Mouse (Mus musculus) stomach, embryonic 14.5 days (tissue): ENCODE data around the gene Tnfrsf1a. TPM values are rescaled to one million over a fixed set of nuclear protein-coding genes. Genes with fewer than 3 reads are reported as not detected.

Experiments used
- ATAC-seq: fragments of 200-750 bp; cut with Nextera tagmentation; 2 replicates; pipeline ENCODE4 v1.8.0; 2017; ENCODE audit warnings: low read depth, moderate TSS enrichment; ENCODE audit not compliant: insufficient number of reproducible peaks, insufficient read depth, low FRiP score
- H3K27ac ChIP-seq: fragments of 300-500 bp; sonication (generic); 2 replicates; pipeline ENCODE4 v1.5.1; 2014; ENCODE audit warnings: mild to moderate bottlenecking, low read length, moderate library complexity, mixed read lengths
- H3K27me3 ChIP-seq: fragments of 300-500 bp; sonication (generic); 2 replicates; pipeline ENCODE4 v1.6.1; 2014; ENCODE audit warnings: low read length, control low read depth, mixed read lengths; ENCODE audit not compliant: control insufficient read depth, insufficient read depth
- H3K36me3 ChIP-seq: fragments of 300-500 bp; sonication (generic); 2 replicates; pipeline ENCODE4 v1.6.1; 2014; ENCODE audit warnings: mild to moderate bottlenecking, control low read depth, low read length, moderate library complexity, mixed read lengths; ENCODE audit not compliant: control insufficient read depth, insufficient read depth
- H3K4me1 ChIP-seq: fragments of 300-500 bp; sonication (generic); 2 replicates; pipeline ENCODE4 v1.6.1; 2014; ENCODE audit warnings: low read length, control low read depth, mixed read lengths; ENCODE audit not compliant: control insufficient read depth, insufficient read depth
- H3K4me2 ChIP-seq: fragments of 300-500 bp; sonication (generic); replicated peaks from 2 replicates; pipeline ENCODE4 v1.6.1; 2014; ENCODE audit warnings: low read depth, low read length, control low read depth
- H3K4me3 ChIP-seq: fragments of 300-500 bp; sonication (generic); 2 replicates; pipeline ENCODE4 v1.5.1; 2014; ENCODE audit warnings: low read depth, low read length, control low read depth
- H3K9ac ChIP-seq: fragments of 300-500 bp; sonication (generic); replicated peaks from 2 replicates; pipeline ENCODE4 v1.6.1; 2014; ENCODE audit warnings: low read depth, mild to moderate bottlenecking, control low read depth, low read length, moderate library complexity, mixed read lengths
- H3K9me3 ChIP-seq: fragments of 300-500 bp; sonication (generic); 2 replicates; pipeline ENCODE4 v1.6.1; 2016; ENCODE audit warnings: low read depth, low read length, control low read depth; ENCODE audit not compliant: control insufficient read depth
- WGBS: fragments of 180-500 bp; shearing (Covaris S2); extraction: QIAGEN DNeasy Blood & Tissue Kit; methylation state at CpG from one replicate; pipeline ENCODE4 v1.1.7; 2014; 5-methylcytosine and 5-hydroxymethylcytosine counted together
- polyA plus RNA-seq: library from polyadenylated mRNA; unstranded; fragments of >200 nt; fragmentation: Nextera tagmentation; extraction: Ambion mirVana; gene quantifications from 2 replicates; pipeline ENCODE4 v1.2.1, GENCODE M21; 2014

The Tnfrsf1a gene
- polyA plus RNA-seq, 1 experiment from 2014 or later: 64.2 TPM

GRCm38 (mm10) chr6:125309406-125309805, 39.8 kb upstream of the Tnfrsf1a start:
- WGBS: 54% methylated on average over 5 of the region's 5 CpGs

GRCm38 (mm10) chr6:125312171-125312570, 37.0 kb upstream of the Tnfrsf1a start:
- no peaks in the 10 kb centered on the region for H3K9me3 ChIP-seq
- WGBS: 80% methylated on average over 9 of the region's 9 CpGs
- no peak overlapping the region for H3K9ac ChIP-seq
- peak overlapping the region; percentile 60; the same call in 1 of the 2 replicates for H3K4me3 ChIP-seq
- H3K36me3 ChIP-seq: peaks cover 15% of the 10 kb centered on the region
- H3K27me3 ChIP-seq: no peaks in the 10 kb centered on the region
- peak overlapping the region; percentile 74 for H3K4me2 ChIP-seq
- H3K27ac ChIP-seq: no peak overlapping the region
- peaks cover 21% of the 10 kb centered on the region; the same call in 1 of the 2 replicates for H3K4me1 ChIP-seq
- no peak for ATAC-seq

More at GRCm38 (mm10) chr6:125309406-125309805, 39.8 kb upstream of the Tnfrsf1a start:
- H3K9me3 ChIP-seq: no peaks in the 10 kb centered on the region
- no peak overlapping the region for H3K9ac ChIP-seq
- no peaks in the 10 kb centered on the region for H3K27me3 ChIP-seq
- no peak overlapping the region for H3K4me2 ChIP-seq
- peaks cover 25% of the 10 kb centered on the region for H3K36me3 ChIP-seq
- peaks cover 16% of the 10 kb centered on the region; the same call in 1 of the 2 replicates for H3K4me1 ChIP-seq
- H3K4me3 ChIP-seq: no peak overlapping the region
- no peak for ATAC-seq
- H3K27ac ChIP-seq: no peak overlapping the region

GRCm38 (mm10) chr6:125312581-125313355, 36.4 kb upstream of the Tnfrsf1a start:
- peaks cover 21% of the 10 kb centered on the region; the same call in 1 of the 2 replicates for H3K4me1 ChIP-seq
- 61% methylated on average over 22 of the region's 22 CpGs for WGBS
- no peaks in the 10 kb centered on the region for H3K9me3 ChIP-seq
- no peaks in the 10 kb centered on the region for H3K27me3 ChIP-seq
- H3K27ac ChIP-seq: peak overlapping the region; percentile 83; the same call in 1 of the 2 replicates
- H3K9ac ChIP-seq: peak overlapping the region; percentile 89
- peaks cover 13% of the 10 kb centered on the region for H3K36me3 ChIP-seq
- peak overlapping the region; percentile 74 for H3K4me2 ChIP-seq
- peak overlapping the region; percentile 60 for H3K4me3 ChIP-seq
- ATAC-seq: no peak

- H3K4me2 ChIP-seq: peak within 1 kb of the TSS; percentile 74
- H3K27me3 ChIP-seq: no peaks in the 10 kb centered on the region
- ATAC-seq: peak; percentile 90
- peak within 1 kb of the TSS; percentile 60 for H3K4me3 ChIP-seq
- peaks cover 21% of the 10 kb centered on the region; the same call in 1 of the 2 replicates for H3K4me1 ChIP-seq
- peaks cover 9% of the 10 kb centered on the region; the same call in 1 of the 2 replicates for H3K36me3 ChIP-seq
- WGBS: 3% methylated on average over 44 of the region's 46 CpGs
- no peaks in the 10 kb centered on the region for H3K9me3 ChIP-seq
- peak within 1 kb of the TSS; percentile 83 for H3K27ac ChIP-seq
- H3K9ac ChIP-seq: peak within 1 kb of the TSS; percentile 89
These were observed 35.5 kb upstream of the Tnfrsf1a start, which contains the start of gene Ltbr for GRCm38 (mm10) chr6:125313546-125314230. TSS of gene Ltbr (minus strand) at chr6:125313885.

- Histone ChIP-seq H3K27me3 (no peaks in the 10 kb centered on the region), H3K4me2 (peak overlapping the region; percentile 74), H3K27ac (peak overlapping the region; percentile 83; the same call in 1 of the 2 replicates), H3K36me3 (peaks cover 9% of the 10 kb centered on the region; the same call in 1 of the 2 replicates), H3K4me3 (peak overlapping the region; percentile 60), H3K4me1 (peaks cover 24% of the 10 kb centered on the region; the same call in 1 of the 2 replicates), H3K9me3 (no peaks in the 10 kb centered on the region), H3K9ac (peak overlapping the region; percentile 89)
- ATAC-seq: no peak
- WGBS: 54% methylated on average over 7 of the region's 7 CpGs
These were observed 35.0 kb upstream of the Tnfrsf1a start for GRCm38 (mm10) chr6:125314231-125314563.

- no peak for ATAC-seq
- Histone ChIP-seq H3K36me3 (peaks cover 9% of the 10 kb centered on the region; the same call in 1 of the 2 replicates), H3K27ac (no peak overlapping the region), H3K4me2 (no peak overlapping the region), H3K27me3 (no peaks in the 10 kb centered on the region), H3K9me3 (no peaks in the 10 kb centered on the region), H3K9ac (no peak overlapping the region), H3K4me3 (no peak overlapping the region), H3K4me1 (peaks cover 25% of the 10 kb centered on the region; the same call in 1 of the 2 replicates)
- 80% methylated on average over 6 of the region's 6 CpGs for WGBS
These were observed 34.4 kb upstream of the Tnfrsf1a start for GRCm38 (mm10) chr6:125314746-125315145.

GRCm38 (mm10) chr6:125317077-125317476, 32.1 kb upstream of the Tnfrsf1a start:
- ATAC-seq: no peak
- no peak overlapping the region for H3K27ac ChIP-seq
- H3K4me3 ChIP-seq: no peak overlapping the region
- no peaks in the 10 kb centered on the region for H3K9me3 ChIP-seq
- H3K4me2 ChIP-seq: no peak overlapping the region
- no peak overlapping the region for H3K9ac ChIP-seq
- WGBS: 32% methylated on average over 7 of the region's 7 CpGs
- 0 out of 2 replicates have a peak, but pooled peaks cover 4% of the 10 kb centered on the region for H3K27me3 ChIP-seq
- H3K4me1 ChIP-seq: peaks cover 30% of the 10 kb centered on the region
- H3K36me3 ChIP-seq: no peaks in the 10 kb centered on the region
